Mouse (Mus musculus) heart, adult 2 months (tissue): ENCODE results near the gene Rasgef1b.

ENCODE experiments used
- CTCF ChIP-seq: fragments of 200-600 bp; IDR thresholded peaks from 2 replicates; pipeline ENCODE4 v1.8.1; 2022; ENCODE audit warnings: antibody characterized with exemption, mild to moderate bottlenecking, moderate library complexity
- EP300 ChIP-seq: fragments of 200-500 bp; IDR thresholded peaks from 2 replicates; pipeline ENCODE4 v1.6.1; 2011; ENCODE audit warnings: low read depth, low read length, control low read depth; ENCODE audit not compliant: insufficient read depth
- POLR2A ChIP-seq: fragments of 200-500 bp; IDR thresholded peaks from 2 replicates; pipeline ENCODE4 v1.6.1; 2011; ENCODE audit warnings: mild to moderate bottlenecking, low read depth, low read length, control low read depth; ENCODE audit not compliant: insufficient read depth

GRCm38 (mm10) chr5:99584266-99584665 lies 144.6 kb downstream of the Rasgef1b start:
- TF ChIP-seq CTCF (no peak), POLR2A (no peak), EP300 (no peak)
